Mouse (Mus musculus): ENCODE data around the gene Cnbp. TPM values are rescaled to one million over a fixed set of nuclear protein-coding genes. Genes with fewer than 3 reads are reported as not detected.
A peak's percentile ranks its signal among the peaks of the same experiment; 100 is the strongest.

The Cnbp gene
- total and polyA plus RNA-seq, 2 experiments, result 165 to 286 TPM

DNA sequence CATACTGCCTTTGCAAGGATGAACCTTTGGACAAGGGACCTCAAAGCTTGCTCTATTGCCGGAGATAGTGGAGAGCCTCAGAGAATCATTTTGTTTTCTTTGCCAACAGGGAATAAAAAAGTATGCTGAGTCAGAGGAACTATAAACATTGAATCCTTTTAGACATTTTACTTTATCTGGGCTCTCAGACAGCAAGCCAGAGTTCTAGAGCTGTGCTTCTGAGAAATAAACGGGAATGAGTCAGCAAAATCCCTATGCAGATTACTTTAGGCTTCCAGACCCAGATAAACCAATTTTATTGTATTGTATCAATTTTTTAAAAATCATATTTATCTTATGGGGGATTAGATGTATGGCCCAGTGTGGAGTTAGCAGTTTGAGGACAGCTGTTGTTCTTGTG is 16.4 kb upstream of the Cnbp start:
- H3K27me3 ChIP-seq (ENCODE audit: control insufficient read depth, insufficient read depth, low read length), result no peaks in the 10 kb centered on the region
- H3K79me2 ChIP-seq (ENCODE audit: control insufficient read depth, insufficient read depth, low read length), result no peaks in the 10 kb centered on the region
- no peak overlapping the region for H3K9ac ChIP-seq (ENCODE audit: low read depth, low read length)
- H3K36me3 ChIP-seq (ENCODE audit: control insufficient read depth, insufficient read depth, low read length), result no peaks in the 10 kb centered on the region
- no peak overlapping the region for H3K4me3 ChIP-seq (ENCODE audit: insufficient read depth, low read depth, low read length)
- H3K4me1 ChIP-seq (ENCODE audit: control insufficient read depth, insufficient read depth, low read length), result peaks cover 8% of the 10 kb centered on the region
- whole genome bisulfite sequencing, result 11% methylated on average over 2 of the region's 2 CpGs
- DNase-seq (ENCODE audit: extremely low read depth, low read depth, low spot score), result peak; percentile 77
- peak overlapping the region; percentile 78 for H3K27ac ChIP-seq (replicated peaks; ENCODE audit: insufficient read depth, low read depth, low read length)
- TF ChIP-seq POLR2A (IDR thresholded peaks at IDR 0.05; ENCODE audit: extremely low read depth, insufficient read depth, low read length) (no peak), CTCF (IDR thresholded peaks at IDR 0.05; ENCODE audit: low read depth, low read length) (no peak)

DNA sequence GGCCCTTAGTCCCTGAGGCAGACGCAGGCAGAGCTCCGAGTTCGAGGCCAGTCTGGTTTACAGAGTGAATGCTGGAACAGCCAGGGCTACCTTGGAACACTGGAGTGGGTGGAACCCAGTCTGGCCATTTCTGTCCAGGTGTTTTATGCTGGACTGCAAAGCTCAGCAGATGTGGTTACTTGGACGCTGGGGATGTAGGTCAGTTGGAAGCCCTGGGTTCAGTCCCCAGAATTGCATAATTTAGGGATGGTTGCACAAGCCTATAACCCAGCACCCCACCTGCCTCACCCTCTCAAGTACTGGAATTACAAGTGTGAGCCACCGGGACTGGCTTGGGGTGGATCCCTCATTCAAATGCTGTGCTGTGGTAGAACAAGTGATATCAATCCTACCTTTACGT is 15.3 kb upstream of the Cnbp start:
- Histone ChIP-seq H3K27ac (replicated peaks; ENCODE audit: insufficient read depth, low read depth, low read length) (peak overlapping the region; percentile 8), H3K36me3 (ENCODE audit: control insufficient read depth, insufficient read depth, low read length) (no peaks in the 10 kb centered on the region), H3K4me3 (ENCODE audit: insufficient read depth, low read depth, low read length) (no peak overlapping the region), H3K4me1 (ENCODE audit: control insufficient read depth, insufficient read depth, low read length) (peaks cover 8% of the 10 kb centered on the region), H3K27me3 (ENCODE audit: control insufficient read depth, insufficient read depth, low read length) (no peaks in the 10 kb centered on the region), H3K9ac (ENCODE audit: low read depth, low read length) (no peak overlapping the region), H3K79me2 (ENCODE audit: control insufficient read depth, insufficient read depth, low read length) (no peaks in the 10 kb centered on the region)
- peak; percentile 97 for DNase-seq (ENCODE audit: extremely low read depth, low read depth, low spot score)
- WGBS, result 27% methylated on average over 6 of the region's 6 CpGs
- TF ChIP-seq CTCF (IDR thresholded peaks at IDR 0.05; ENCODE audit: low read depth, low read length), result no peak
- TF ChIP-seq POLR2A (IDR thresholded peaks at IDR 0.05; ENCODE audit: extremely low read depth, insufficient read depth, low read length), result no peak

DNA sequence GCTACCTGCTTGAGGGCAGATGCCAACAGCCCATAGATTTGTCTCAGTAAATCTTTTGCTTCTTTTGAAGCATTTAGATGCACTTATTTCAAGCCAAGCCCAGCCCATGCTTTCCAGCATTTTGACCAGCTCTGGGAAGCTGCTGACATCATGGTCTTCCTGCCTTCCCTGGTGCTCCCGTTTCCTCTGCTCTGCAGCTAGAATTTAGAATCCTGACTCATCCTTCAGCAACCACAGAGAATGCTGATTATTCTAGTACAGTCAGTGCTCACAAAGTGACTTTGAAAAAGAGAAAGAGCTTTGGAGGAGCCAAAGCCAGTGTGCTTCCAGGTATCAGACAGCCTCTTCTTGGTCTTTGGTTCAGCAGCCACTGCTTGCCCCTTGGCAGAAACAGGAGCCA is 6.2 kb upstream of the Cnbp start:
- Histone ChIP-seq H3K4me3 (ENCODE audit: insufficient read depth, low read depth, low read length) (no peak overlapping the region), H3K27ac (replicated peaks; ENCODE audit: insufficient read depth, low read depth, low read length) (no peak overlapping the region), H3K36me3 (ENCODE audit: control insufficient read depth, insufficient read depth, low read length) (no peaks in the 10 kb centered on the region), H3K79me2 (ENCODE audit: control insufficient read depth, insufficient read depth, low read length) (no peaks in the 10 kb centered on the region), H3K27me3 (ENCODE audit: control insufficient read depth, insufficient read depth, low read length) (no peaks in the 10 kb centered on the region), H3K9ac (ENCODE audit: low read depth, low read length) (no peak overlapping the region), H3K4me1 (ENCODE audit: control insufficient read depth, insufficient read depth, low read length) (no peaks in the 10 kb centered on the region)
- WGBS, result 57% methylated on average over 1 of the region's 1 CpGs
- no peak for TF ChIP-seq POLR2A (IDR thresholded peaks at IDR 0.05; ENCODE audit: extremely low read depth, insufficient read depth, low read length)
- TF ChIP-seq CTCF (IDR thresholded peaks at IDR 0.05; ENCODE audit: low read depth, low read length), result no peak
- no peak for DNase-seq (ENCODE audit: extremely low read depth, low read depth, low spot score)

GRCm38 (mm10) chr6:87853446-87853845 is 2.5 kb upstream of the Cnbp start:
- no peak for DNase-seq (ENCODE audit: extremely low read depth, low read depth, low spot score)
- Histone ChIP-seq H3K79me2 (ENCODE audit: control insufficient read depth, insufficient read depth, low read length) (peaks cover 17% of the 10 kb centered on the region), H3K36me3 (ENCODE audit: control insufficient read depth, insufficient read depth, low read length) (peaks cover 2% of the 10 kb centered on the region; the same call in 1 of the 2 replicates), H3K9ac (ENCODE audit: low read depth, low read length) (no peak overlapping the region), H3K4me1 (ENCODE audit: control insufficient read depth, insufficient read depth, low read length) (peaks cover 7% of the 10 kb centered on the region), H3K4me3 (ENCODE audit: insufficient read depth, low read depth, low read length) (no peak overlapping the region), H3K27ac (replicated peaks; ENCODE audit: insufficient read depth, low read depth, low read length) (no peak overlapping the region), H3K27me3 (ENCODE audit: control insufficient read depth, insufficient read depth, low read length) (no peaks in the 10 kb centered on the region)
- TF ChIP-seq POLR2A (IDR thresholded peaks at IDR 0.05; ENCODE audit: extremely low read depth, insufficient read depth, low read length) (no peak), CTCF (IDR thresholded peaks at IDR 0.05; ENCODE audit: low read depth, low read length) (no peak)
- WGBS, result 90% methylated on average over 4 of the region's 4 CpGs

GRCm38 (mm10) chr6:87851871-87852270 is 965 bp upstream of the Cnbp start:
- Histone ChIP-seq H3K79me2 (ENCODE audit: control insufficient read depth, insufficient read depth, low read length) (peaks cover 22% of the 10 kb centered on the region), H3K36me3 (ENCODE audit: control insufficient read depth, insufficient read depth, low read length) (peaks cover 5% of the 10 kb centered on the region; the same call in 1 of the 2 replicates), H3K9ac (ENCODE audit: low read depth, low read length) (no peak overlapping the region), H3K27me3 (ENCODE audit: control insufficient read depth, insufficient read depth, low read length) (no peaks in the 10 kb centered on the region), H3K4me1 (ENCODE audit: control insufficient read depth, insufficient read depth, low read length) (peaks cover 13% of the 10 kb centered on the region), H3K4me3 (ENCODE audit: insufficient read depth, low read depth, low read length) (no peak overlapping the region), H3K27ac (replicated peaks; ENCODE audit: insufficient read depth, low read depth, low read length) (no peak overlapping the region)
- no peak for DNase-seq (ENCODE audit: extremely low read depth, low read depth, low spot score)
- TF ChIP-seq CTCF (IDR thresholded peaks at IDR 0.05; ENCODE audit: low read depth, low read length) (no peak), POLR2A (IDR thresholded peaks at IDR 0.05; ENCODE audit: extremely low read depth, insufficient read depth, low read length) (no peak)
- WGBS, result 89% methylated on average over 6 of the region's 6 CpGs

GRCm38 (mm10) chr6:87850155-87850899 is 579 bp downstream of the Cnbp start:
- TF ChIP-seq CTCF (IDR thresholded peaks at IDR 0.05; ENCODE audit: low read depth, low read length) (no peak), POLR2A (IDR thresholded peaks at IDR 0.05; ENCODE audit: extremely low read depth, insufficient read depth, low read length) (no peak)
- peaks cover 12% of the 10 kb centered on the region for H3K36me3 ChIP-seq (ENCODE audit: control insufficient read depth, insufficient read depth, low read length)
- H3K9ac ChIP-seq (ENCODE audit: low read depth, low read length), result peak overlapping the region; percentile 96
- H3K27ac ChIP-seq (replicated peaks; ENCODE audit: insufficient read depth, low read depth, low read length), result peak overlapping the region; percentile 95
- under 1% methylated on average over 72 of the region's 73 CpGs for WGBS
- no peaks in the 10 kb centered on the region for H3K27me3 ChIP-seq (ENCODE audit: control insufficient read depth, insufficient read depth, low read length)
- H3K4me1 ChIP-seq (ENCODE audit: control insufficient read depth, insufficient read depth, low read length), result peaks cover 13% of the 10 kb centered on the region
- peak overlapping the region; percentile 84 for H3K4me3 ChIP-seq (ENCODE audit: insufficient read depth, low read depth, low read length)
- peaks cover 25% of the 10 kb centered on the region for H3K79me2 ChIP-seq (ENCODE audit: control insufficient read depth, insufficient read depth, low read length)
- peak; percentile 55 for DNase-seq (ENCODE audit: extremely low read depth, low read depth, low spot score)

Data from liver, adult 2 months (tissue).